Mouse (Mus musculus) heart, embryonic 16.5 days (tissue): ENCODE results near the gene Pglyrp2. TPM values are rescaled to one million over a fixed set of nuclear protein-coding genes. Genes with fewer than 3 reads are reported as not detected.

Experiments
- ATAC-seq: fragments of 200-750 bp; cut with Nextera tagmentation; replicated peaks from 2 replicates; pipeline ENCODE4 v1.8.0; 2017; ENCODE audit warnings: moderate number of reproducible peaks; ENCODE audit not compliant: insufficient read depth, low FRiP score; ENCODE audit errors: extremely low read depth
- H3K27ac ChIP-seq: fragments of 300-500 bp; sonication (generic); 2 replicates; pipeline ENCODE4 v1.5.1; 2014; ENCODE audit warnings: mild to moderate bottlenecking, low read length, control low read depth, moderate library complexity
- H3K27me3 ChIP-seq: fragments of 300-500 bp; sonication (generic); 2 replicates; pipeline ENCODE4 v1.6.1; 2014; ENCODE audit warnings: low read length, mixed read lengths; ENCODE audit not compliant: control insufficient read depth, insufficient read depth
- H3K36me3 ChIP-seq: fragments of 300-500 bp; sonication (generic); 2 replicates; pipeline ENCODE4 v1.6.1; 2014; ENCODE audit not compliant: control insufficient read depth, insufficient read depth
- H3K4me1 ChIP-seq: fragments of 300-500 bp; sonication (generic); 2 replicates; pipeline ENCODE4 v1.6.1; 2014; ENCODE audit warnings: low read length, mixed read lengths; ENCODE audit not compliant: control insufficient read depth, insufficient read depth
- H3K4me2 ChIP-seq: fragments of 300-500 bp; sonication (generic); 2 replicates; pipeline ENCODE4 v1.6.1; 2014; ENCODE audit warnings: low read depth, mild to moderate bottlenecking, control low read depth, low read length
- H3K4me3 ChIP-seq: fragments of 300-500 bp; sonication (generic); 2 replicates; pipeline ENCODE4 v1.5.1; 2014; ENCODE audit warnings: mild to moderate bottlenecking, control low read depth, low read length
- H3K9ac ChIP-seq: fragments of 300-500 bp; sonication (generic); 2 replicates; pipeline ENCODE4 v1.6.1; 2014; ENCODE audit warnings: low read length, control low read depth
- H3K9me3 ChIP-seq: fragments of 300-500 bp; sonication (generic); replicated peaks from 2 replicates; pipeline ENCODE4 v1.6.1; 2016; ENCODE audit warnings: low read length; ENCODE audit not compliant: control insufficient read depth
- WGBS: fragments of 180-500 bp; shearing (Covaris S2); extraction: QIAGEN DNeasy Blood & Tissue Kit; methylation state at CpG from one replicate; pipeline ENCODE4 v1.1.7; 2014; 5-methylcytosine and 5-hydroxymethylcytosine counted together
- polyA plus RNA-seq: library from polyadenylated mRNA; unstranded; fragments of >200 nt; fragmentation: Nextera tagmentation; extraction: Ambion mirVana; gene quantifications from 2 replicates; pipeline ENCODE4 v1.2.1, GENCODE M21; 2015

Pglyrp2 gene
- polyA plus RNA-seq, 1 experiment from 2014 or later: 3.0 TPM

DNA sequence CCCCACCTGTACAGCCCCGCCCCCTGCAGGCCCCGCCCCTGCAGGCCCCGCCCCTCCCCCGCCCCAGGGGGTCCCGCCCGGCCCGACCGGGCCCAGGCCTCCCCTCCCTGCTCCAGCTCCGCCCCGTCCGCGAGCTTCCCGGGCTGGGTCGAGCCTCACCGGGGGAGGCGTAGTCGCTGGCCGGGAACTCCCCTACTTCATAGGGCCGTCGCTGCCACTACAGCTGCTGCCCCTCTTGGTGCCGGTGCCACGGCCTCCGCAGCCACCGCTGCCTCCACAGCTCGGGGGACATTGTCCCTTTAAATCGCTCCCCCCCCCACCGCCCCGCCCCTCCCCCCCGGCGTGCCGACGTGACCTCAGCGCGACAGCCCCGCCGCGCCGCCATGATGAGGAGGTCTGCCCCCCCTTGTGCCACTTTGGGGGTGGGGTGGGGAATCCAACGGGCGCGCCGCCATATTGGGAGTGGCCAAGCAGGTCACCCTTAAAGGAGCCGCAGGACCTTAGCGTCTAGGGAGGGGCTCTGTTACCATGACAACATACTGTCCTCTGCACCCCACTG lies 34.8 kb downstream of the Pglyrp2 start, which contains the start of gene Wiz:
Wiz (minus strand) TSS at position 339 of the 559 bp plus-strand sequence.
- peak; percentile 86 for ATAC-seq
- Histone ChIP-seq H3K27ac (peak within 1 kb of the TSS; percentile 88), H3K4me3 (peak within 1 kb of the TSS; percentile 83), H3K9ac (peak within 1 kb of the TSS; percentile 93), H3K36me3 (no peaks in the 10 kb centered on the region), H3K9me3 (no peaks in the 10 kb centered on the region), H3K4me1 (peaks cover 17% of the 10 kb centered on the region), H3K27me3 (peaks cover 23% of the 10 kb centered on the region), H3K4me2 (peak within 1 kb of the TSS; percentile 99)
- 0% methylated on average over 39 of the region's 44 CpGs for WGBS

- Histone ChIP-seq H3K27ac (peak overlapping the region; percentile 88), H3K4me3 (peak overlapping the region; percentile 83), H3K4me1 (peaks cover 23% of the 10 kb centered on the region), H3K9ac (peak overlapping the region; percentile 93), H3K9me3 (no peaks in the 10 kb centered on the region), H3K36me3 (no peaks in the 10 kb centered on the region), H3K4me2 (peak overlapping the region; percentile 99), H3K27me3 (peaks cover 18% of the 10 kb centered on the region)
- ATAC-seq: peak; percentile 39
- under 1% methylated on average over 34 of the region's 39 CpGs for WGBS
Observed at GRCm38 (mm10) chr17:32388370-32389100, 35.4 kb downstream of the Pglyrp2 start.

GRCm38 (mm10) chr17:32387986-32388369 lies 36.0 kb downstream of the Pglyrp2 start:
- no peaks in the 10 kb centered on the region for H3K36me3 ChIP-seq
- H3K4me3 ChIP-seq: peak overlapping the region; percentile 83
- WGBS: 44% methylated on average over 7 of the region's 7 CpGs
- no peak for ATAC-seq
- H3K9ac ChIP-seq: peak overlapping the region; percentile 93
- no peaks in the 10 kb centered on the region for H3K9me3 ChIP-seq
- peak overlapping the region; percentile 99 for H3K4me2 ChIP-seq
- no peak overlapping the region for H3K27ac ChIP-seq
- peaks cover 12% of the 10 kb centered on the region for H3K27me3 ChIP-seq
- peaks cover 27% of the 10 kb centered on the region for H3K4me1 ChIP-seq

- Histone ChIP-seq H3K27me3 (peaks cover 5% of the 10 kb centered on the region; the same call in 1 of the 2 replicates), H3K36me3 (no peaks in the 10 kb centered on the region), H3K9me3 (no peaks in the 10 kb centered on the region), H3K4me1 (peaks cover 24% of the 10 kb centered on the region), H3K27ac (no peak overlapping the region), H3K4me2 (no peak overlapping the region), H3K4me3 (no peak overlapping the region), H3K9ac (no peak overlapping the region)
- ATAC-seq: no peak
- 73% methylated on average over 9 of the region's 9 CpGs for WGBS
Observed at GRCm38 (mm10) chr17:32386659-32387432, 37.1 kb downstream of the Pglyrp2 start.

GRCm38 (mm10) chr17:32383661-32384060 lies 40.3 kb downstream of the Pglyrp2 start:
- Histone ChIP-seq H3K4me2 (no peak overlapping the region), H3K9ac (no peak overlapping the region), H3K36me3 (no peaks in the 10 kb centered on the region), H3K4me1 (peaks cover 24% of the 10 kb centered on the region), H3K27ac (peak overlapping the region; percentile 30), H3K4me3 (no peak overlapping the region), H3K9me3 (no peaks in the 10 kb centered on the region), H3K27me3 (no peaks in the 10 kb centered on the region)
- ATAC-seq: no peak
- 64% methylated on average over 5 of the region's 5 CpGs for WGBS

- Histone ChIP-seq H3K4me2 (no peak overlapping the region), H3K9ac (no peak overlapping the region), H3K9me3 (no peaks in the 10 kb centered on the region), H3K27me3 (no peaks in the 10 kb centered on the region), H3K27ac (no peak overlapping the region), H3K4me3 (no peak overlapping the region), H3K4me1 (peaks cover 18% of the 10 kb centered on the region), H3K36me3 (0 out of 2 replicates have a peak, but pooled peaks cover 2% of the 10 kb centered on the region)
- no peak for ATAC-seq
- WGBS: 89% methylated on average over 7 of the region's 7 CpGs
Observed at GRCm38 (mm10) chr17:32382576-32382975, 41.4 kb downstream of the Pglyrp2 start.

DNA sequence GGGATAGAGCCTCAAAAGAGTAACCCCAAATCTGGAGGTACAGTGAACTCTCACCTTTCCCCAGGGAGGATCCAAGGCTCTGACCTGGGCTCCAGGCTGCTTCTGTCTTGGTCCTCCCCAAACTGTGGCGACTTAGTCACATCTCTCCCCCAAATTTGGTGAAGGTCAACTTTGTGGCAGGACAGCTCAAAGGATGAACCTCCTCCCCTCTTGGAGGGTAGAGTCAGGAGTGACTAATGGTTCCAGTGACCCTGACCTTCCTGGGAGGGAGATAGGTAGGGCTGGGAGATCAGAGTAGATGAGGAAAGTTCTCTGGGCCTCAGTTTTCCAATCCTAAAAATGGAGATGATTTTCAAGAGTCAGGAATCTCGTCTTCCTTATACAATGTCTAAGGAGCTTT lies 45.2 kb downstream of the Pglyrp2 start:
- H3K4me3 ChIP-seq: no peak overlapping the region
- no peak for ATAC-seq
- H3K36me3 ChIP-seq: peaks cover 4% of the 10 kb centered on the region; the same call in 1 of the 2 replicates
- no peaks in the 10 kb centered on the region for H3K27me3 ChIP-seq
- H3K9me3 ChIP-seq: no peaks in the 10 kb centered on the region
- no peak overlapping the region for H3K4me2 ChIP-seq
- no peak overlapping the region for H3K9ac ChIP-seq
- no peak overlapping the region for H3K27ac ChIP-seq
- H3K4me1 ChIP-seq: peaks cover 5% of the 10 kb centered on the region
- WGBS: 77% methylated on average over 2 of the region's 2 CpGs

DNA sequence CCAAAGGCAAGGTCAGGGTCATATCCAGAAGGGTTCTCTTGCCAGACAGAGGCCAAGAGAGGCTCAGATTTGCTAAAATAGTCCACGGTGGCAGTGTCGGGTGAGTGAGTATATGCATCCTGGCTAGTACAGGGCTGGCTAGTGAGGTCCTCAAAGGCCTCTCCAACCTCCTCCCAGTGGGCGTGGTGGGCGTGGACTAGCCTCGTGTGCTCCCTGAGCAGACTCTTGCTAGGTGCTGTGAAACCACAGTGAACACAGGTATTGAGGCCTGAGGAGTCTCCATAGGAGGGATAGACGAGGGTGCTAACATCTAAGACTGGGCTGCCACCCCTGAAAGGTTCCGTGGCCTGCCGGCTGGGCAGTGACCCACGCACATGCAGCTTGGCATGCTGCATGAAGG lies 46.8 kb downstream of the Pglyrp2 start:
- Histone ChIP-seq H3K36me3 (peaks cover 4% of the 10 kb centered on the region; the same call in 1 of the 2 replicates), H3K27ac (no peak overlapping the region), H3K27me3 (no peaks in the 10 kb centered on the region), H3K4me2 (no peak overlapping the region), H3K9ac (no peak overlapping the region), H3K4me3 (no peak overlapping the region), H3K9me3 (no peaks in the 10 kb centered on the region), H3K4me1 (no peaks in the 10 kb centered on the region)
- ATAC-seq: no peak
- WGBS: 74% methylated on average over 9 of the region's 9 CpGs

DNA sequence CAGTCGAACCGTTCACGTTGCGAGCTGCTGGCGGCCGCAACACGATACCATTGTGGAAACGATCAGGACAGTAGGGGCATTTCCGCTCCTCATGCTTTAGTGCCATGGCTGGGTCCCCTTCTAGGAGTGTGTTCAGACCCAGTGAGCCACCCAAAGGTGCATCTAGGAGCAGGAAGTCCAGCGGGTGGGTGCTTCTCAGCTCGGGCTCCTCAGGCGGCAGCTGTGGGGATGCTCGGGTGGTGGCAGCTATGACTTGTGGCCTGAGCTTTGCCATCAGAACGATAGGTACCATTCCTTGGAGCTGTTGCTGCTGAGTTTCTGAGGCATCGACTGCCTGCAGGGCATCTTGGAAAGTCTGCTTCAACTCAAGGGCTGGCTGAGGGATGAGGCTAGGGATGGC lies 47.5 kb downstream of the Pglyrp2 start:
- Histone ChIP-seq H3K4me1 (no peaks in the 10 kb centered on the region), H3K27ac (no peak overlapping the region), H3K27me3 (no peaks in the 10 kb centered on the region), H3K4me2 (no peak overlapping the region), H3K36me3 (peaks cover 4% of the 10 kb centered on the region; the same call in 1 of the 2 replicates), H3K9ac (no peak overlapping the region), H3K4me3 (no peak overlapping the region), H3K9me3 (no peaks in the 10 kb centered on the region)
- no peak for ATAC-seq
- 90% methylated on average over 15 of the region's 15 CpGs for WGBS
